Mouse (Mus musculus) splenic B cell, adult 2 months (primary cell): ENCODE measurements around the gene Epdr1.

Experiments
- DNase-seq: peaks from one replicate; pipeline ENCODE4 v3.0.0-alpha.2; 2011; ENCODE audit warnings: low read depth, low spot score
- H3K27me3 ChIP-seq: 2 replicates; pipeline ENCODE4 v1.6.1; 2012; ENCODE audit warnings: mild to moderate bottlenecking, low read length, moderate library complexity, mixed read lengths; ENCODE audit not compliant: control insufficient read depth, poor library complexity, insufficient read depth, severe bottlenecking
- H3K36me3 ChIP-seq: 2 replicates; pipeline ENCODE4 v1.6.1; 2012; ENCODE audit warnings: mild to moderate bottlenecking, low read length, moderate library complexity, mixed read lengths; ENCODE audit not compliant: control insufficient read depth, poor library complexity, insufficient read depth, severe bottlenecking

Gene Epdr1

GRCm38 (mm10) chr13:19619216-19619927 is at the start of gene Epdr1:
Gene Epdr1, minus strand, starts transcription at chr13:19619927.
- DNase-seq, result no peak
- no peaks in the 10 kb centered on the region for H3K36me3 ChIP-seq
- H3K27me3 ChIP-seq, result no peaks in the 10 kb centered on the region

GRCm38 (mm10) chr13:19668355-19669140 is 48.8 kb upstream of the Epdr1 start:
- no peak for DNase-seq
- no peaks in the 10 kb centered on the region for H3K36me3 ChIP-seq

GRCm38 (mm10) chr13:19652405-19652804 is 32.7 kb upstream of the Epdr1 start:
- no peak for DNase-seq
- Histone ChIP-seq H3K27me3 (no peaks in the 10 kb centered on the region; the same call in 1 of the 2 replicates), H3K36me3 (no peaks in the 10 kb centered on the region)

More at GRCm38 (mm10) chr13:19668355-19669140, 48.8 kb upstream of the Epdr1 start:
- no peaks in the 10 kb centered on the region for H3K27me3 ChIP-seq

- no peaks in the 10 kb centered on the region; the same call in 1 of the 2 replicates for H3K27me3 ChIP-seq
- no peak for DNase-seq
- H3K36me3 ChIP-seq, result no peaks in the 10 kb centered on the region
Observed at GRCm38 (mm10) chr13:19649824-19650223, 30.1 kb upstream of the Epdr1 start.

- DNase-seq, result no peak
- no peaks in the 10 kb centered on the region for H3K36me3 ChIP-seq
- H3K27me3 ChIP-seq, result no peaks in the 10 kb centered on the region
Observed at GRCm38 (mm10) chr13:19644225-19644624, 24.5 kb upstream of the Epdr1 start.

GRCm38 (mm10) chr13:19643519-19643918 is 23.8 kb upstream of the Epdr1 start:
- H3K36me3 ChIP-seq, result no peaks in the 10 kb centered on the region
- DNase-seq, result no peak
- H3K27me3 ChIP-seq, result no peaks in the 10 kb centered on the region

GRCm38 (mm10) chr13:19640203-19640851 is 20.6 kb upstream of the Epdr1 start:
- Histone ChIP-seq H3K36me3 (no peaks in the 10 kb centered on the region), H3K27me3 (no peaks in the 10 kb centered on the region)
- DNase-seq, result no peak

GRCm38 (mm10) chr13:19636131-19636530 is 16.4 kb upstream of the Epdr1 start:
- DNase-seq, result peak; percentile 3
- no peaks in the 10 kb centered on the region for H3K27me3 ChIP-seq
- H3K36me3 ChIP-seq, result no peaks in the 10 kb centered on the region

- Histone ChIP-seq H3K36me3 (no peaks in the 10 kb centered on the region), H3K27me3 (no peaks in the 10 kb centered on the region)
- no peak for DNase-seq
Observed at GRCm38 (mm10) chr13:19630768-19631709, 11.3 kb upstream of the Epdr1 start.

- no peak for DNase-seq
- H3K36me3 ChIP-seq, result no peaks in the 10 kb centered on the region
- no peaks in the 10 kb centered on the region for H3K27me3 ChIP-seq
Observed at GRCm38 (mm10) chr13:19626473-19626872, 6.7 kb upstream of the Epdr1 start.

- DNase-seq, result no peak
- H3K27me3 ChIP-seq, result no peaks in the 10 kb centered on the region
- H3K36me3 ChIP-seq, result no peaks in the 10 kb centered on the region
Observed at GRCm38 (mm10) chr13:19624632-19625320, 5.0 kb upstream of the Epdr1 start.

GRCm38 (mm10) chr13:19623228-19623905 is 3.6 kb upstream of the Epdr1 start:
- DNase-seq, result no peak
- Histone ChIP-seq H3K27me3 (no peaks in the 10 kb centered on the region), H3K36me3 (no peaks in the 10 kb centered on the region)

- Histone ChIP-seq H3K36me3 (no peaks in the 10 kb centered on the region), H3K27me3 (no peaks in the 10 kb centered on the region)
- no peak for DNase-seq
Observed at GRCm38 (mm10) chr13:19622573-19623227, 3.0 kb upstream of the Epdr1 start, which contains the start of gene Sfrp4. Gene Sfrp4, plus strand, starts transcription at chr13:19623104.
